Mouse (Mus musculus): ENCODE results near the gene Dennd6a. TPM values are rescaled to one million over a fixed set of nuclear protein-coding genes. Genes with fewer than 3 reads are reported as not detected.
"Not testable (repeated sequence)": the region's sequence is repeated elsewhere in the genome, so short reads cannot be mapped to it uniquely, and the experiment has no call there.

Gene Dennd6a
- polyA plus RNA-seq, 1 experiment from 2014 or later = 30.7 TPM

- H3K27me3 ChIP-seq (replicated peaks; ENCODE audit: low read depth, poor library complexity, severe bottlenecking) = no peaks in the 10 kb centered on the region
- peaks cover 30% of the 10 kb centered on the region for H3K4me1 ChIP-seq
- H3K36me3 ChIP-seq (replicated peaks) = peaks cover 31% of the 10 kb centered on the region
- DNase-seq (ENCODE audit: low spot score) = peak; percentile 11
- no peaks in the 10 kb centered on the region for H3K9me3 ChIP-seq
- H3K4me3 ChIP-seq = peak overlapping the region; percentile 98
- WGBS = 23% methylated on average over 6 of the region's 6 CpGs
- H3K27ac ChIP-seq (replicated peaks) = peak overlapping the region; percentile 96
Measured at GRCm38 (mm10) chr14:26667991-26668370, 94.3 kb downstream of the Dennd6a start.

- Histone ChIP-seq H3K4me1 (peaks cover 30% of the 10 kb centered on the region), H3K27me3 (replicated peaks; ENCODE audit: low read depth, poor library complexity, severe bottlenecking) (no peaks in the 10 kb centered on the region), H3K4me3 (peak overlapping the region; percentile 98), H3K27ac (replicated peaks) (peak overlapping the region; percentile 96), H3K36me3 (replicated peaks) (peaks cover 29% of the 10 kb centered on the region), H3K9me3 (no peaks in the 10 kb centered on the region)
- 1% methylated on average over 73 of the region's 73 CpGs for WGBS
- DNase-seq (ENCODE audit: low spot score) = peak; percentile 61
Measured at GRCm38 (mm10) chr14:26668371-26669291, 95.0 kb downstream of the Dennd6a start.

DNA sequence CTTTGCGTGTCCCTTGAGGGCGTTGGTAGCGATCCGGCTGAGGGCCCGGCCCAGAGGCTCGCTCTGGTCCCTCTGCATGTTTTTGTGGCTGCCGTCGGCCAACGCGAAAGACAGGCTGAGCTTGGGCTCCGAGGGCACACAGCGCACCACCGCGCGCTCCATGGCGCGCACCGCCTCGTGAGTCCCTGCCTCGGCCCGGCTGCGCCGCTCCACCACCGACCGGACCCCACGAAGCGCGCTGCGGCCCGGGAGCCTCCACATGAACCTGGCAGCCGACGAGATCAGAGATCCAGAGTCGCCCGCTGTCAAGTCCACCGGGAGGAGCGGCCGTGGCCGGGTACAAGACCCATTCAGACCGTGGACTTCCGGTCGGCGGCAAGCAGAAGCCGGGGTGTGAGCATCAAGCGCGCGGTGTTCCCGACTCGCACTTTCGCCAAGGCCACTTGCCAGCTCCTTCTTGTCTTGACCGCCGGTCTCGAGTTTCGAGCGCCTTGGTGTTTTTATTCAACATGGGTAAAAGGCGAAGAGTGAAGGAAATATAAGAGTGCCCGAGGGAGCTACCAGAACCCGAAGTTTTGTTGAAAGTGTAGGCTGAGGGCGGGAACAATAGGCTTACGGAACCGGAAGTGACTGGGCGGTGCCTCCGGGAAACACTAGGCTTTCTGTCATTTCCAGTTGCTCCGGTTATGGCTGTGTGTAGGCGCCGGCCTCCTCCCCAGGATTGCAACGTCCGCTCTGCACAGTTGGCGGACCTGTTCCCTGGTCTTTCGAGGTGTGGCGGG, 95.8 kb downstream of the Dennd6a start, which contains the start of gene Pde12:
Gene Pde12 (minus strand): TSS at position 592 of the 782 bp plus-strand sequence.
- H3K9me3 ChIP-seq = no peaks in the 10 kb centered on the region
- peak within 1 kb of the TSS; percentile 96 for H3K27ac ChIP-seq (replicated peaks)
- peaks cover 21% of the 10 kb centered on the region for H3K36me3 ChIP-seq (replicated peaks)
- peak; percentile 88 for DNase-seq (ENCODE audit: low spot score)
- H3K27me3 ChIP-seq (replicated peaks; ENCODE audit: low read depth, poor library complexity, severe bottlenecking) = no peaks in the 10 kb centered on the region
- H3K4me3 ChIP-seq = peak within 1 kb of the TSS; percentile 98
- under 1% methylated on average over 70 of the region's 70 CpGs for WGBS
- H3K4me1 ChIP-seq = peaks cover 30% of the 10 kb centered on the region

GRCm38 (mm10) chr14:26670964-26671363, 97.3 kb downstream of the Dennd6a start:
- Histone ChIP-seq H3K4me1 (peaks cover 30% of the 10 kb centered on the region), H3K9me3 (no peaks in the 10 kb centered on the region), H3K36me3 (replicated peaks) (peaks cover 6% of the 10 kb centered on the region), H3K27me3 (replicated peaks; ENCODE audit: low read depth, poor library complexity, severe bottlenecking) (no peaks in the 10 kb centered on the region), H3K27ac (replicated peaks) (no peak overlapping the region), H3K4me3 (peak overlapping the region; percentile 98)
- no peak for DNase-seq (ENCODE audit: low spot score)

GRCm38 (mm10) chr14:26671870-26672615, 98.4 kb downstream of the Dennd6a start:
- H3K4me3 ChIP-seq; H3K36me3 ChIP-seq (replicated peaks); DNase-seq (ENCODE audit: low spot score); H3K27me3 ChIP-seq (replicated peaks; ENCODE audit: low read depth, poor library complexity, severe bottlenecking); H3K27ac ChIP-seq (replicated peaks); H3K9me3 ChIP-seq: not testable (repeated sequence)
- 69% methylated on average over 17 of the region's 17 CpGs for WGBS
- peaks cover 20% of the 10 kb centered on the region for H3K4me1 ChIP-seq

GRCm38 (mm10) chr14:26674476-26675169, 101.0 kb downstream of the Dennd6a start:
- not testable (repeated sequence) for H3K36me3 ChIP-seq (replicated peaks); H3K27me3 ChIP-seq (replicated peaks; ENCODE audit: low read depth, poor library complexity, severe bottlenecking); H3K27ac ChIP-seq (replicated peaks); DNase-seq (ENCODE audit: low spot score); H3K4me3 ChIP-seq; H3K4me1 ChIP-seq; H3K9me3 ChIP-seq
- 81% methylated on average over 2 of the region's 2 CpGs for whole genome bisulfite sequencing

GRCm38 (mm10) chr14:26675371-26675770, 101.7 kb downstream of the Dennd6a start:
- Histone ChIP-seq H3K27ac (replicated peaks) (no peak overlapping the region), H3K9me3 (no peaks in the 10 kb centered on the region), H3K4me1 (peaks cover 2% of the 10 kb centered on the region), H3K27me3 (replicated peaks; ENCODE audit: low read depth, poor library complexity, severe bottlenecking) (no peaks in the 10 kb centered on the region), H3K4me3 (no peak overlapping the region), H3K36me3 (replicated peaks) (no peaks in the 10 kb centered on the region)
- DNase-seq (ENCODE audit: low spot score) = peak; percentile 27
- 22% methylated on average over 12 of the region's 12 CpGs for WGBS

GRCm38 (mm10) chr14:26675791-26676190, 102.1 kb downstream of the Dennd6a start:
- Histone ChIP-seq H3K4me1 (no peaks in the 10 kb centered on the region), H3K4me3 (no peak overlapping the region), H3K9me3 (no peaks in the 10 kb centered on the region), H3K27ac (replicated peaks) (no peak overlapping the region), H3K27me3 (replicated peaks; ENCODE audit: low read depth, poor library complexity, severe bottlenecking) (no peaks in the 10 kb centered on the region), H3K36me3 (replicated peaks) (no peaks in the 10 kb centered on the region)
- WGBS = 75% methylated on average over 5 of the region's 5 CpGs
- no peak for DNase-seq (ENCODE audit: low spot score)

Small RNA genes lying within 50 kb of the gene (microRNA-seq; reads per million reads assigned to microRNA genes)
- 2.1 reads per million for gene Mir7672

Other genes starting within 250 kb of the Dennd6a start
- 15.8 and 16.7 TPM in 2 replicates for gene Slmap, start 38.9 kb upstream of the Dennd6a start, polyA plus RNA-seq (2016; fragmentation: Nextera tagmentation; extraction: Ambion mirVana)
- gene Arf4, start 64.2 kb downstream of the Dennd6a start, polyA plus RNA-seq (2016; fragmentation: Nextera tagmentation; extraction: Ambion mirVana) = 501 and 504 TPM in 2 replicates
- 11.6 and 12.5 TPM in 2 replicates for gene Pde12, start 96.0 kb downstream of the Dennd6a start, polyA plus RNA-seq (2016; fragmentation: Nextera tagmentation; extraction: Ambion mirVana)
- gene Dnah12, start 119.4 kb downstream of the Dennd6a start, polyA plus RNA-seq (2016; fragmentation: Nextera tagmentation; extraction: Ambion mirVana) = not detected in 2 replicates

Data from embryonic facial prominence, embryonic 10.5 days (tissue).